8 mouse cellular contexts compared by ENCODE assay signal in the genomic region with DNA sequence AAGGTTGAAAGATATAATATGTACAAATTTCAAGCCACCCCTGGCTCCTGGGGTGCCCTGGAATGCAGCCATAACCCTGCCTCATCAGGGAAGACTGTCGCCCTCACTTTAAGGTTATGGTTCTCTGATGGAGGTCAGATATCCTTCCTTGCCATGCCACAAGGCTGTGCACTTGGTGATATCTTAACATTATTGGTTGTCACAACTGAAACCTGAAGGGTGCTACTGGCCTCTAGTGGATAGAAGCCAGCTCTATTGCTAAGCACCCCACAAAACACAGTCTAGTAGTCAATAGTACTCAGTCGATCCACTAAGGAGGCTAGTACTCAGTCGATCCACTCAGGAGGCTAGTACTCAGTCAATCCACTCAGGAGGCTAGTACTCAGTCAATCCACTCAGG.
DNase-seq lines count a peak whose midpoint lies in the region.

No protein-coding gene starts in this region.

- DNase-seq in cerebellum, postnatal 10 days = peak; percentile 35 to 39
- DNase-seq in cerebellum, adult 11 months = no peak
- peak; percentile 21 for DNase-seq in kidney, postnatal 10 days
- no peak for DNase-seq in kidney, adult 8-10 months
- peak; percentile 48 for DNase-seq in 416B (ENCODE audit: low read depth)
- peak; percentile 30 for DNase-seq in embryo, embryonic 10.5 days (ENCODE audit: low spot score)
- no peak for DNase-seq in urinary bladder, postnatal 10 days (ENCODE audit: low spot score)
- no peak for DNase-seq in neural tube, embryonic 10.5 days (ENCODE audit: extremely low spot score, low spot score)

Comparison
In these comparisons a context has a peak if more than half of its experiments do, and no peak if none do; other contexts are left out.
1. DNase-seq: peak in cerebellum, postnatal 10 days (2 of 2), kidney, postnatal 10 days (single experiment), 416B (single experiment) and embryo, embryonic 10.5 days (single experiment); none in cerebellum, adult 11 months (single experiment), kidney, adult 8-10 months (0 of 2), urinary bladder, postnatal 10 days (single experiment) and neural tube, embryonic 10.5 days (single experiment).